Mouse (Mus musculus) liver, postnatal 0 days (tissue): ENCODE measurements around the gene Plxdc2.

Source experiments
- CTCF ChIP-seq: sonication (generic); IDR thresholded peaks from 2 replicates; pipeline ENCODE4 v1.5.1; 2016; ENCODE audit warnings: antibody characterized with exemption, low read depth
- EP300 ChIP-seq: IDR thresholded peaks from 2 replicates; pipeline ENCODE4 v1.6.1; 2016; ENCODE audit warnings: antibody characterized with exemption, low read depth, mild to moderate bottlenecking

- TF ChIP-seq CTCF (no peak), EP300 (no peak)
Observed at GRCm38 (mm10) chr2:16568263-16568662, 212.2 kb downstream of the Plxdc2 start.
